Mouse (Mus musculus) telencephalon, adult 2 months (tissue): ENCODE data around the gene Tmem199.
"Not testable (repeated sequence)": the region's sequence is repeated elsewhere in the genome, so short reads cannot be mapped to it uniquely, and the experiment has no call there.

Source experiments
- DNase-seq: peaks from one replicate; pipeline ENCODE4 v3.0.0-alpha.2; 2011; ENCODE audit warnings: low read depth, low spot score

Gene Tmem199

DNA sequence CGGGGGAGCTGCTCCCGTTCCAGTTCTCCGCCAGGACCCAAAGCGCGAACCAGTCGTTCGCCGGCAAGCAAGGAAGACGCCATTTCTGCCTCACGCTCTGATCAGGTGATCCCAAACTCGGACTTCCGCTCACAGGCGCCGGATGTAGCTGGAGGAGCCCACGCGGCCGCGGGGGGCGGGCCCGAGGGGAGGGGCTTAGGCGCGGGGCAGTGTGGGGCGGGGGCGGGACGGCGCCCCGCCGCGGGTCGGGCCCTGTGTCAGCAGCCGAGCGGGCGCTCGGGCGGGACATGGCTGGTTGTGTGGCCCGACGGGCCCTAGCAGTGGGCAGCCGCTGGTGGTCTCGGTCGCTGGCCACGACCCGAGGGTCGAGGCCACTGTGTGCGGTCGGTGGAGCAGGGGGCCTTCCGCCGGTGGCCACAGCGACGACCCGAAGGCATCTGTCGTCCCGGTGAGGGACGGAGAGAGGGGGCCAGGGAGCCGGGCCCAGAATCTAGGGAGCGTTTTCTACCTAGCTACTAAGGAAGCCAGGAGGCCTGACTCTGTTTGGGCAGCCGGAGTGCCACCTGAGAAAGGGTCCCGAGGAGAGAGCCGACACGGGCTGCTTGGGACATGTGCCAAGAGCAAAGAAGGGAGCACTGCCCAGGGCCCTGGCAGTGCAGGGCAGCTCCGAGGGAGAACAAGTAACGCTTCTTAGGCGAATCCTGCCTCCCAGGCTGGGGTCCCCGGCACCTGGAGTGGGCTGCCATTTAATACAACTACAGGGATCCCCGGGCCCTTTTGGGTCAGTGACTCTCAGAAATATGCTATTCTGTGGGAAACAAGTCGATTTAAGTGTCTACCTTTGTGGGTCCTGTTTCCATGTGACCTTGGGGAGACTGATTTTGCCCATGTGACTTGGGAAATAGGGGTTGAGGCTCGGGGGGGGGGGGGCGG lies at the start of gene Tmem199, which contains the start of gene Poldip2:
Tmem199 (minus strand) TSS at position 148 of the 933 bp plus-strand sequence.
Poldip2 (plus strand) TSS at position 169 of the 933 bp plus-strand sequence.
- peak; percentile 86 for DNase-seq

DNA sequence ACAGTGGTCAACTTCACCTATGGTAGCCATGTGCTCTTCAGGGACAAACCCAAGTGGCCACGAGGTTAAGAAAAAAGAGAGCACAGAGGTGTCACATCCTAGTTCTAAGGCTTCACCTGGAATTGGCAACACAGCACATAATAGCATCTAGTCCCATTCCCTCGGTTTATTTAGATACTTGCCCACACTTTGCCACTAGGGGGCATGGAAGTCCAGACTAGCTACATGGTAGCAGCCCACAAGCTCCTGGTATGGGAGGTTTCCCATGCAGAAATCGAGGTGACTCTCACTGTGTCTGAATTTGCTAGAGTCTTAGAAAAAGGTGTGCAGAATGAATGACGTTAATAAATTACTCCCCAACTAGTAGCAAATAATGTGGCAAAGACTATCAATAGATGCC lies 48.5 kb upstream of the Tmem199 start:
- DNase-seq, result peak; percentile 68

DNA sequence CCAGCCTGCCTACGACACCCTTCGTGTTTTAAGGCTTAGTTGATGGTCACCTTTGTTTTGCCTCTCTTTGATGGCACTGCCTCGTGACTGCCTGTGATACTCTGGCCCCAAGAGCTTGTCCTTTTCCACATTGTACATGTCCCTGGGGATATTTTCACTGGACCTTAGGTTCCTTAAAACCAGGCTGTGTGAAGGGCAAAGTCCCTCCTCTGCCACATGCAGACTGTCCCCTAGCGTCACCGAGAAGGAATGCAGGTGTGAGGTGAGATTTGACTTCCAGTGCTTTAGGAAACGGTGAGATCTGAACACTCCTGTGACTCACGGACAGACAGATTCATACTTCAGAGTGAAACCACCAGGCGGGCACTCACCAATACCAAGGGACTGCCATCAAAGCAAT lies 45.3 kb upstream of the Tmem199 start:
- DNase-seq, result no peak

DNA sequence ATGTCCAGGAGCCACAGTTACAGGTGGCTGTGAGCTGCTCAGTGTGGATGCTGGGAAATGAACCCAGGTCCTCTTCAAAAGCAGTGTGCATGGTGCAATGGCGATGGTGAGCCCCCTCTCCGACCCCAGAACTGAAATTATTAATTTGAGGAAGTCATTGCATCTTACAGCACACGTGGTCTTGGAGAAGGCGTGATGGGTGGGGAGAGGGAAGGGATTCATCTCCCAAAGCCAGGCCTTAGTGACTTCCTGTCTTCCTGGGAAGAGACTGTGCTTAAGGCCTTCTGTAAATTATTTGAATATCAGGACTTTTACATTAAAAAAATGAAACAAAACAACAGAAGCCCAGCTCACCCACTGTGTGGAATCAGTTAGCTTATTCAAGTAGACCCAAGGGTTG lies 44.1 kb upstream of the Tmem199 start:
- no peak for DNase-seq

DNA sequence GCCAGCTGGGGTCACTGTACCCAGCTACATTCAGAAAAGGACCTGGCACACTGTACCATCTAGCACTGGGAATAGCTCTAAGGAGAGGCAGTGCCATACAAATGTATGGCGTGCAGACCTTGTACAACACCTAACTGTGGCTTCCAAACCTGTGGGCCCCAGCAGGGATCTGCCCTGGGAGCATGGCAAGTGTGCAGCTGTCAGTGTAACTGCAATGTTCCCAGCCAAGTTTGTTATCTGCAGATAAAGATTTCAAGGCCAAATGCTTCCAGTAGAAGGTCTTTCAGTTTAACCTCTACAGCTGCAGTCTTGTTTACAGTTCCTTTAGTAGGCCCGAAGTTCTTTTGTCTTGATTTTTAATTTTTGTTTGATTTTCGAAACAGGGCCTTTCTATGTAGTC lies 43.7 kb upstream of the Tmem199 start:
- no peak for DNase-seq

DNA sequence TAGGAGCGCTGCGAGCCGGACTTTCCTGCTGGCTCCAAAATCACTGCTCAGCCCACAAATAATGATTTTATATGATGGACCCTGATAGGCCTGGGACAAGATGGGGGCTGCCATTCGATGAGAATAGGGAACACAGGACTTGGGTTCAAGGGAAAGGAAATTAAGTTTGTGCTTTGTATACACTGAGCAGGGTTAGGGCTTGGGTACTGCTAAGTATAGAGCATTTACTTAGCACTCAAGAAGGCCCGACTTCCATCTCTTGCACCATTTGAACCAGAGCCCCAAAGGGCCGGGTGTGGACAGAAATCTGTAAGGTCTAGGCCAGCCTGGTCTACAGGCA lies 39.1 kb upstream of the Tmem199 start:
- no peak for DNase-seq

DNA sequence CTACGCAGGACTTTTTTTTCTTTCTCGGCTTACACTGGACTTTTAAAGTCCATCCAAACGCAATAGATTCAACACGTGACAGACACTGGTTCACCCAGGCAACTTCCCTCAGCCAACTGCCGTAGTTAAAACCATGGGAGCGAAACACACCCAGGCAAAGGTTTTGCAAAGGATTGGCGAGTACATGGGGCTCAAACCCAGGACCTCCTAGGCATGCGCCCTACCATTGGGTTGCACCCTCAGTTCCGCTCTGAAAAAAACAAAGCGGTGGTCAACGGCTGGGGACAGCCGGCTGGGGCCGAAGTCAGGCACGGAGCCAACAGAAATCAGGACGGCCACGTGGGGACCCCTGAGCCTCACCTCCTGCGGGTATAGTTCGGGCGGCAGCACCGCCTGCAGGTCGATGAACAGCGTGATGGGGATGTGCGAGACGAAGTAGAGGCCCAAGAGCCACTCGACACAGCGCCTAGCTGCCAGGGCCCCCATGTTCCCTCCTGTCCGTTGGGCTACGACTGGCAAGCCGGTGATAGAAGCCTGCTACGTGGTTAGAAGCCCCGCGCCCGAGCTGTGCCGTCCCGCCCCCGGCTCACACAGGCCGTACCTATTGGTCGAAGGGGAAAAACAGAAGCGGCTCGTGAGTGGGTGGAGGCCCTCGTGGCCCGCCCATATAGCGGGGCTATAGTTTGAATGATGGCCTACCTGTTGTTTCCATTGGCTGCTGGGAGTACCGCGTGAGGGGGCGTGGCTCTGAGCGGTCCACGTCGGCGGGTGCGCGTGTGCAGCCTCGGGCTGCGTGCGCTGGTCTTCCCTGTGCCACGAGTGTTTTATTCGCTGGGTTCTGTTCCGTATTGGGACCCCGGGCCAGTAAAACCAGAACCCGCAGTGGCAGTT lies 38.4 kb upstream of the Tmem199 start, which contains the start of gene Tmem97:
Tmem97 (minus strand) TSS at position 610 of the 891 bp plus-strand sequence.
- DNase-seq, result peak; percentile 97

DNA sequence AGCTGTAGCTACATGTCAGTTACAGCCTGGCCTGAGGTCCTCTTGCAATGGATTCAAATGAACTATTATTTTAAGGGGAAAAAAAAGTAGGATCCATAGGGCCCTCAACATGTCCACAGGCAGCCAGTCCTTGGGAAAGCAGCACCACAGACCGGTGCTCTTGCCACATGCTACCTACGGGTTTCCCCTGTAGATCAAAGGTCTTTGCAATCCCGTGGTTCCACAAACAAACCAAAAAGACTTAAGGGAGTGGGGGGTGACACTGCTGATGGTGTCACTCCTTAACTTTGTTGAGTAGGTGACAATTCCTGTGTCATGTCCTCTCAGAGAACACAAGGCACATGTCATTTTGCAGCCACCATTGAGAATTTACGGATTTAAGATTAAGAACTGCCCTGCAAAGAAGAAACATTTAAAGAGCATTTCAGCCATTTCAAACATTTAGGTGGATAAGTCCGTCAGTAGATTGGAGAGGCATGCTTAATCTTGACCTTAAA lies 37.6 kb upstream of the Tmem199 start:
- no peak for DNase-seq

DNA sequence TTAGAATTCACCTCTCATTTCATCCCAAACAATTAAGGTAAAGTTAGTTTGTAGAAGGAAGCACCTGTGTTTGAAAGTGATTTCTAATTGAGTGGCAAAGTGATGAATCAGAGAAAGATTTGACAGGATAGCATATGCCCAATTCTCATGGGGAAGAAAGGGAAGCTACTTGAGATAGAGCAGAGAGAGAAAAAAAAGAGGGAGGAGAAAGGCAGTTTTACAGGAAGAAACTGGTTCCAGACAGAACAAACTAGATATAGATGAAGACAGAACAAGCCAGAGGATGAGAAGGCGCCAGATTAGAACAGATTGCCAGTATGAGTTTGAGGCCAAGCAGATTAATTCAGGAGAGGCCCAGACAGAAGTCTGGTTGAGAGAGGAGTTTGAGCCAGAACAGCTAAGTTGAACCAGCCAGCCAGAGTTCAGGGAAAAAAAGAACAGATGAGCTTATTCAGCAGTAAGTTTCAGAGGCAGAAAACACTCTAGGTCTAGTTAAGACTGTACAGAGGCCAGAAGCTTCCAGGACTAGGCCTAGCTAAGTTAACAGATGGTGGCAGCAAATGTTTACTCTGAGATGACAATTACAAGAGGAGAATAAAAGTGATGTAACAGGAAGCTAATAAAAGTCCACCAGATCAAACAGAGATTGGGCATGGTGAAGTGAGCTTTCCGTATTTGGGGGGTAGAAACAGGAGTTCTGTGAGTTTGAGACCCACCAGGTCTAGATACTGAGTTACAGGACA lies 35.9 kb upstream of the Tmem199 start:
- no peak for DNase-seq

DNA sequence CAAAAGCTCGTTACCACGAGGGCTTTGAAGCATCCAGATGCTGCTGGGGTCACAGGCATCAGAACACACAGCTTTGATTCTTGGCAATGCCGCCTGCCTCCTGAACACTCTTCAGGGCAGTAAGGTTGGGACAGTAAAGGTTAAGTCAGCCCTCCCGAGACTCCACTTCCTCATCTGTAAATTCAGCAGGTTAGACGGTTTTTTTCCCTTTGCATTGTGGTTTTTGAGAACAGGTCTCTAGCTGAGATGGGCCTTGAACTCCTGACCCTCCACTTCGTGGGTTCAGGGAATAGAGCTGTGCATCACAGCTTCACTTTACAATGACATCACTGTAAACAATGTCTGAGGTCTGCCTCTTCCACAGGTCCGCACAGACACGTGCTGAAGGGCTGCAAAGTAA lies 33.2 kb upstream of the Tmem199 start:
- no peak for DNase-seq

DNA sequence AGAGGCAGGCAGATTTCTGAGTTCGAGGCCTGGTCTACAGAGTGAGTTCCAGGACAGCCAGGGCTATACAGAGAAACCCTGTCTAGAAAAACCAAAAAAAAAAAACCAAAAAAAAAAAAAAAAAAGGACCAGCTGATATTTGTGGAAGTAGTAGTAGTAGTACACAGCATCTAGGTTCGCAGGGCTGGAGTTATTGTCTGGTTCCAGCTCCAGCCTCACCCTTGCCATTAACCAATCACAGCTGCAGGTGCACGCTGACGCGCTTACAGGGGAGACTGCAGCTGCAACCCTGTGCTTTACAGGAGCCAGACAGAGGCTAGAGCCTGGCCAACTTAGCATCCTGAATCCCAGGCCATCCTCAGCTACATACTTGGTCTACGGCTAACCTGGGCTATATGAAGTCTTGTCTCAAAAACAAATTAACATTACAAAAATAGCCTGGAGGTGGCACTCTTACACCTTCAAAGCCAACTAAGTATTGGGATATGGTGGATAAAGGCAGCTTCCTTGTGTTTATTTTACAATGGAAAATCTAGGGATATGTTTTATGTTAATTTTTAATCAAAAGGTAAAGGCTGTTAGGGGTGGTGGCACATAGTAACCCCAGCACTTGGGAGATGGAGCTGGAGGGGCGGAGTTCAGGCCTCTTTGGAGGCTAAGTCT lies 32.6 kb upstream of the Tmem199 start:
- no peak for DNase-seq

DNA sequence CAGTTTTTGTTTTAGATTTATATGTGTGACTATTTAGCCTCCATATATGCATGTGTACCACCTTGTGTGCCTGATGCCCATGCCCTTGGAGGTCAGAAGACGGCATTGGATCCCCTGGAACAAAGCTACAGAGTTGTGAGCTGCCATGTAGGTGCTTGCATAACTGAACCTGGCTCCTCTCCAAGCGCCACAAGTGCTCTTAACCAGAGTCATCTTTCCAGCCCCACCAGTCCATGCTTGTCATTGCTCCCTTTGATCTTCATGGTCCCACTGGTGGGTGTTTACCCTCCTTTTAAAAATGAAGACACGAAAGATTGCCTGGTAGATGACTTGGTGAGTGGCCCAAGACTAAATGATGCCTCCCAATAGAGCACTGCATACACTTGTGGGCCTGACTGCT lies 28.4 kb upstream of the Tmem199 start:
- DNase-seq, result no peak

DNA sequence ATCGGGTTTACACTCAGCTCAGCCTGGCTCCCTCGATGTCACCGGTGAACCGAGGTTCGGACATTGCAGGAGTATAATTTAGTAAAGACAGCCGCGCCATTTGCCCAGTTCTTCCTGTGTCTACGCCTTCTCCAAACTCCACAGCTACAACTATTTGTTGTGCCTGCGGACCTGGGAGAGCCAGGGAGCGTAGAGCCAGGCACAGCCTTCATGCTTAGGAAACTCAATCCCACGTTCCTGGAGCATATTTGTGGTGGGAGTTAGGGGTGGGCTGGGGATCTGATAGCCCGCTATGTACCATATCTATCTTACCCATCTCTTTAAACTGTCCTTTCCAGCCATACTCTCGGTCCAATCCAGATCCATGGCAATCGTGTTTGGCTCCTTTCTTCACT lies 24.7 kb upstream of the Tmem199 start:
- DNase-seq, result no peak

DNA sequence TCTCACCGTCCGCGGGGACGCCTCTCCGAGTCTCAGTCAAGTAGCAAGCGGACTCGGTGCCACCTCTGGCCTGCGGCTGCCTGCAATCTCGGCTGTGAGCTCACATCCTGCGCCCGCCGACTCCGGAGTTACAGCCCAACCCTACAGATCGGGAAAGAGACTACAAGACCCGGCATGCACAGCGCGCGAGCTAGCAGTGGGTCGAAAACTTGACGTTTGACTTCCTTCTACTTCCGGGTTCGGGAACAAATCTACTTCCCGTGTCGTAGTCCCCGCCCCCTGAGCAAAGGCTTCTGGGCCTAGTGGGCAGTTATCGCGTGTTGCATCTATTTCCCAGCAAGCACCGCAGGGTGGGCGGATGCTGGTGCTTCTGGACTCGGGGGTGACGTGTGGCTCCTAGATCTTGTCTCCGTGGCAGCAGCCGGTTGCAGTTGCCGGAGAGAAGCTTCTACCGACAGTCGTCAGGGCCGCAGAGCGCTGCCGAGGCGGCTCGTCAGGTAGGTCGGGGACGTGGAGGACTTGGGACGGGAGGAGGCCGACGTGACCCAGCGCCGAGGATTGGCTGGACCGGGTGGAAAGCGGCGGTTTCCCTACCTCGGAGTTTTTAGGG lies 24.2 kb upstream of the Tmem199 start, which contains the start of the genes Tnfaip1 and Ift20:
Tnfaip1 (minus strand) TSS at position 253 of the 610 bp plus-strand sequence.
Ift20 (plus strand) TSS at position 282 of the 610 bp plus-strand sequence.
- peak; percentile 100 for DNase-seq

DNA sequence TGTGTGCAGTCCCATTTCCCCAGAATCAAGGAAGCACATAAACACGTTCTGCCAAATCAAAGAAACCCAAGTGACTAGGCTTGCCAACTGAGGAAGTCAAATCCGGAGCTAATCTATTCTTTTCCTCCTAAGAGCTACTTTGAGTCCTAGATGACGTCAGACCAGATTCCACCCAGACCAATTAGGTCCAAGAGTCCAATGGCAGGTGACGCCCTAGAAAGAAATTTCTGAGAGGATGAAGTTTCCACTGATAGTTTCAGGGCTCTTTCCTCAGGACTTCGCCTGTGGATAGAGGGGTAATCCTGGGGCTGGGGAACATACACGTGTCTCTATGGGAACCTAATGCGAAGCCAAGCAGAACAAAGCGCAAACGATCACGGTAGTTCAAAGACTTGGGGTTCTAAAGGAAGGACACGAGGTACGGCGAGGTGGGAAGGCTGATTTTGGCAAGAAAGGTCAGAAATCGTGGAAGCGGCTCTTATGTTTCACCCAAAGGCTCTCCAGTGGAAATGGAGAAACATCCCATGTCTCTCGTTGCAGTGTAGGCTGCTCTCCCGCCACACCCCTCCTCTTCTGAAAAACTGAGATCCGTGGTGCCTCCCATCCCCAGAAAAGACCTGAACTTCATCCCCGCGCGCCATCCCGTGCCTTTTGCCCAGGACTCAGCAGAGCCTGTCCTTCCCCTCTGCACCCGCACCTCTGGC lies 23.6 kb upstream of the Tmem199 start:
- DNase-seq, result peak; percentile 39

DNA sequence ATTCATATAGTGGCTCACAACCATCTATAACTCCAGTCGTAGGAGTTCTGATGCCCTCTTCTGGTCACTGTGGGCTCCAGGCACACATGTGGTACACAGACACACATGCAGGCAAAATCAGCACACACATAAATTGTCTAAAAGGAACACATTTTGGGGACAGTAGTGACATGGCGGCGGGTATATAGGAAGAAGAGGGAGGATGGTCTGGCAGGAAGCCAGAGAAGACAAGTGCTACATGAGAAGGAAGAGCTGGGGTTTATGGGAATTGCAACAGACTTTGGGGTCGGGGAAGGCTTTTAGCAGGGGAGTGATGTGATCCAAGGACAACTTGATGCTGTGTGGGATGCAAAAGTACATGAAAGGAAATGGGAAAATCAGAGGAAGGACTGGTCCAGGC lies 22.5 kb upstream of the Tmem199 start:
- no peak for DNase-seq

DNA sequence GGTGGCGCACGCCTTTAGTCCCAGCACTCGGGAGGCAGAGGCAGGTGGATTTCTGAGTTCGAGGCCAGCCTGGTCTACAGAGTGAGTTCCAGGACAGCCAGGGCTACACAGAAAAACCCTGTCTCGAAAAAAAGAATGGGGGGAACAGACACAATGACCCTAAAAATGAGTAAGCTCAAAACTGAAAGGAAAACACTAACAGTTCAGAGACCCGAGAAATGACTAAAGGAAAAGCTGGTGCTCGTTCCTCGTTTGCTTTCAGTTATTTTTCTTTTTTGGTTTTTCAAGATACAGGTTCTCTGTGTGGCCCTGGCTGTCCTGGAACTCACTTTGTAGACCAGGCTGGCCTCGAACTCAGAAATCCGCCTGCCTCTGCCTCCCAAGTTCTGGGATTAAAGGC lies 19.5 kb upstream of the Tmem199 start:
- DNase-seq, result not testable (repeated sequence)

DNA sequence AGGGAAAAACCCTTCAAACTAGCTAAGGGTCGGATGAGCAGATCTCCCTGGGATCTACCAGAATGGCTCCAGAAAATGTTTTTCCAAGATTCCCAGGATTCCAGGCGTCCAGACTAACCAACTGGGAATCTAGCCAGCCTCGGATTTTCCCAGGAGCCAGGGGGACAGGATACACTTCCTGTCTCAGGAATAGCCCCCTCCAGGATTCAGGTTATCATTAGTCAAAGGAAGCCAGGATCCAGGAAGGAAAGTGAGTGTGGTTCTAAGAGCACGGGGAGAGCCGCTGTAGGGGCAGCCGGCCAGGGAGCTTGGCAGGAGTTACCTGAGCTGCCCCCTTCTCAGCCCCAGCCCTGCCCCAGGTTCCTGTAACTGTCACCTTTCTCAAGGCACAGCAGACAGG lies 19.1 kb upstream of the Tmem199 start:
- DNase-seq, result no peak

DNA sequence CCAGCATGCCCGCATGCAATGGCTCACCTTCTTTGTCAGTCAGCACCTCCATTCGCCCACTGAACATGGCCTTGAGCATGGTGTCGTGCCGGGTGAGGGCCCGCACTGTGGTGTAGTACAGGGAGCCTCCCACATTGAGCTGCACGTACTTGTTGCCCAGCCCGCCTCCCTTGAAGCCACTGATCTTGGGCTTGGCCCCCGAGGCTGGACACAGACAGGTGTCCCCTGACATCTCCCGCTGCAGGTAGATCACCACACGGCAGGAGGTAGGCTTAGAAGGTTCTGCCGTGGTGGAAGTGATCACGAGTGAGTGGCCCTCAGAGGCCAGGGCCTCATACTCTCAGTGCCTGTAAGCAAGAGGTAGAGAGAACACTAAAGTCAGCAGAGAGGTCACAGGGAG lies 18.0 kb upstream of the Tmem199 start:
- no peak for DNase-seq

DNA sequence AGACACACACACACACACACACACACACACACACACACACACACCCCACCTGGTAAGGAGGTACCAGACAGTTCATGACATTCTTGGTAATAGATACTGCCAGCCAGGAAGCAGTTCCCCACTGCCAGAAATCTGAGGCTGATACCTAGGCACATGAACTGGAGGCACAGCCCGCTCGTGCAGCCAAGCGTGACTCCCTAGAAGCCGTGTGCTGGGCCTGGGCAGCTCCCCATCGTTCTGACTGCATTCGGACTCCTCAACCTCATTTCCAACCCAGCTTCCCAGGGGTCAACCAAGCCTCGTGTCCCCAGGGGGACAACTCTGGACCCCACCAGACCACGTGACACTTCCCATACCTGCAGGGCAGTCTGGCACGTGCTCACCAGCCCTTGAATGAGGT lies 16.7 kb upstream of the Tmem199 start:
- no peak for DNase-seq
